Mouse (Mus musculus) stomach, embryonic 16.5 days (tissue): ENCODE data around the gene Exosc1. TPM values are rescaled to one million over a fixed set of nuclear protein-coding genes. Genes with fewer than 3 reads are reported as not detected.
"Not testable (repeated sequence)": the region's sequence is repeated elsewhere in the genome, so short reads cannot be mapped to it uniquely, and the experiment has no call there.

Experiments used
- ATAC-seq: fragments of 200-750 bp; cut with Nextera tagmentation; 2 replicates; pipeline ENCODE4 v1.8.0; 2017; ENCODE audit warnings: moderate number of reproducible peaks, moderate TSS enrichment; ENCODE audit not compliant: insufficient read depth, low FRiP score
- H3K27ac ChIP-seq: fragments of 300-500 bp; sonication (generic); 2 replicates; pipeline ENCODE4 v1.5.1; 2014; ENCODE audit warnings: low read length
- H3K27me3 ChIP-seq: fragments of 300-500 bp; sonication (generic); 2 replicates; pipeline ENCODE4 v1.6.1; 2014; ENCODE audit warnings: low read length, control low read depth, mixed read lengths; ENCODE audit not compliant: control insufficient read depth, insufficient read depth
- H3K36me3 ChIP-seq: fragments of 300-500 bp; sonication (generic); 2 replicates; pipeline ENCODE4 v1.6.1; 2014; ENCODE audit warnings: low read length; ENCODE audit not compliant: control insufficient read depth, insufficient read depth
- H3K4me1 ChIP-seq: fragments of 300-500 bp; sonication (generic); 2 replicates; pipeline ENCODE4 v1.6.1; 2014; ENCODE audit warnings: low read length, control low read depth, mixed read lengths; ENCODE audit not compliant: control insufficient read depth, insufficient read depth
- H3K4me2 ChIP-seq: fragments of 300-500 bp; sonication (generic); 2 replicates; pipeline ENCODE4 v1.6.1; 2014; ENCODE audit warnings: low read depth, low read length, mixed read lengths
- H3K4me3 ChIP-seq: fragments of 300-500 bp; sonication (generic); replicated peaks from 2 replicates; pipeline ENCODE4 v1.5.1; 2014; ENCODE audit warnings: mild to moderate bottlenecking, low read length
- H3K9ac ChIP-seq: fragments of 300-500 bp; sonication (generic); 2 replicates; pipeline ENCODE4 v1.6.1; 2014; ENCODE audit warnings: low read length
- H3K9me3 ChIP-seq: fragments of 300-500 bp; sonication (generic); replicated peaks from 2 replicates; pipeline ENCODE4 v1.6.1; 2016; ENCODE audit warnings: low read length, control low read depth; ENCODE audit not compliant: control insufficient read depth
- WGBS: fragments of 180-500 bp; shearing (Covaris S2); extraction: QIAGEN DNeasy Blood & Tissue Kit; methylation state at CpG from one replicate; pipeline ENCODE4 v1.1.7; 2014; 5-methylcytosine and 5-hydroxymethylcytosine counted together
- polyA plus RNA-seq: library from polyadenylated mRNA; unstranded; fragments of >200 nt; fragmentation: Nextera tagmentation; extraction: Ambion mirVana; gene quantifications from 2 replicates; pipeline ENCODE4 v1.2.1, GENCODE M21; 2015

Exosc1 gene
- polyA plus RNA-seq, 1 experiment from 2014 or later, result 64.4 TPM

DNA sequence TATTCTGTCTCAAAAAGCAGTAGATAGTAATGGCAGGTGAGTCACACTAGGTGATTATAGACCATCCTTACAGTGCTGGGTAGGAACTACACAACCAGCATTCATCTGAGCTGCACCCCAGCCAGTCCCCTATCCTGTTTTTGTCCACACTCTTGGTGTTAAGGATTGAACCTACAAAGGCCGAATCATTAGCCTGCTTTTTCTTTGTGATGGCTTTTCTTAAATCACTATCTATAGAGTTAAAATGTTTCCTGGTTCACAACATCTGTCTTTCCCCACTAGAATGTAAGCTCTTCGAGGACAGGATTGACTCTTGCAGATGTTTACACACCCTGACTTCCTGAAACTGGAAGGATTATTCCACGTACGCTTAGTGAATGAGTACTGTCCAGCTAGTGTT, 13.8 kb downstream of the Exosc1 start:
- WGBS, result 63% methylated on average over 4 of the region's 4 CpGs
- H3K9me3 ChIP-seq, result no peaks in the 10 kb centered on the region
- 0 out of 2 replicates have a peak, but pooled peaks cover 1% of the 10 kb centered on the region for H3K4me1 ChIP-seq
- no peak overlapping the region for H3K27ac ChIP-seq
- H3K27me3 ChIP-seq, result no peaks in the 10 kb centered on the region
- no peak overlapping the region for H3K4me2 ChIP-seq
- no peak overlapping the region for H3K9ac ChIP-seq
- H3K4me3 ChIP-seq, result no peak overlapping the region
- ATAC-seq, result no peak
- peaks cover 27% of the 10 kb centered on the region for H3K36me3 ChIP-seq

DNA sequence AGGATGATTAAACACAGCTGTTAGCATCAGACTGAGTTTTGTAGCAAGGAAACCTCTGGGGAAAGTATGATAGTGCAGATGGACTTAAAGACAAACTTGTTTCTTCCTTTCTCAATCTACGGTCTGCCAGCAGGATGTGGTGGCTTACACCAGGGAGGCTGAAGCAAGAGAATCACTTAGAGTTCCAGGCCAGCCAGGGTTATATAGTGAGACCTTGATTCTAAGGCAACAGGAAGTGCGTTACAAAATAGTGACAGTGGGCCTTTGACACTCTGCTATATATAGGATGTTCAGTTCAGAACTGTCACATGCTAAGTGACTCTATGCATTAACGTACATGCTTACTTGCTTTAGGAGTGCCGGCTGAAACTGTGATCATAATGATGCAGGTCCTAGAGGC, 16.4 kb downstream of the Exosc1 start:
- H3K4me3 ChIP-seq, result no peak overlapping the region
- no peak overlapping the region for H3K4me2 ChIP-seq
- no peaks in the 10 kb centered on the region for H3K9me3 ChIP-seq
- no peaks in the 10 kb centered on the region for H3K27me3 ChIP-seq
- peaks cover 23% of the 10 kb centered on the region for H3K36me3 ChIP-seq
- 85% methylated on average over 4 of the region's 4 CpGs for WGBS
- peaks cover 18% of the 10 kb centered on the region for H3K4me1 ChIP-seq
- H3K9ac ChIP-seq, result no peak overlapping the region
- H3K27ac ChIP-seq, result no peak overlapping the region
- no peak for ATAC-seq

DNA sequence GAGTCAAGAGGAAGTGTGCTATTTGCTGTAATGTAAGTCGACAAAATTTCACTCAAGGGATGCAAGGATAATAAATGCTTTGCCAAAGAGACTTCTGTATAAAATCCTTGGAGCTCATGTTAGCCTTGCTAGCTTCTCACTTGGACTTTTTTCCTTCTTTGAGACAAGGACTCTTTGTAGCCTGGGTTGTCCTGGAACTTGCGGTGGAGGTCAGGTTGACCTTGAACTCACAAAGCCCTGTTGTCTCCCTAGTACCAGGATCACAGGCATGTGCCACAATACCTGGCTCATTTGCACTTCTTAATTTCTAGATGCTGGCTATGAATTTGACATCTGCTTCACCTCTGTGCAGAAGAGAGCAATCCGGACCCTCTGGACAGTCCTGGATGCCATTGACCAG, 17.9 kb downstream of the Exosc1 start:
- WGBS, result 91% methylated on average over 3 of the region's 3 CpGs
- Histone ChIP-seq H3K9ac (no peak overlapping the region), H3K4me3 (no peak overlapping the region), H3K9me3 (no peaks in the 10 kb centered on the region), H3K36me3 (peaks cover 23% of the 10 kb centered on the region), H3K27me3 (no peaks in the 10 kb centered on the region), H3K27ac (no peak overlapping the region), H3K4me1 (peaks cover 18% of the 10 kb centered on the region), H3K4me2 (no peak overlapping the region)
- no peak for ATAC-seq

DNA sequence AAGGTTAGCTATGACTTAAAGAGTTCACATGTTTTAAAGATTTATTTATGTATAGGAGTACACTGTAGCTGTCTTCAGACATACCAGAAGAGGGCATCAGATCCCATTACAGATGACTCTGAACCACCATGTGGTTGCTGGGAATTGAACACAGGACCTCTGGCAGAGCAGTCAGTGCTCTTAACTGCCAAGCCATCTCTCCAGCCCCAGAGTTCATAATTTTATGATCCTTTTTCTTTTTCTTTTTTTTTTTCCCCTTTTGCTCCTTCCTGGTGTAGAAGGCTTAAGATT, 18.7 kb downstream of the Exosc1 start:
- H3K27me3 ChIP-seq, ATAC-seq, H3K9me3 ChIP-seq, H3K27ac ChIP-seq: not testable (repeated sequence)
- H3K9ac ChIP-seq, result peak overlapping the region; percentile 26; the same call in 1 of the 2 replicates
- peaks cover 23% of the 10 kb centered on the region for H3K36me3 ChIP-seq
- H3K4me2 ChIP-seq, result peak overlapping the region; percentile 82
- peaks cover 18% of the 10 kb centered on the region for H3K4me1 ChIP-seq
- H3K4me3 ChIP-seq, result 0 out of 2 replicates have a peak overlapping the region, but pooled peaks have one; percentile 100

DNA sequence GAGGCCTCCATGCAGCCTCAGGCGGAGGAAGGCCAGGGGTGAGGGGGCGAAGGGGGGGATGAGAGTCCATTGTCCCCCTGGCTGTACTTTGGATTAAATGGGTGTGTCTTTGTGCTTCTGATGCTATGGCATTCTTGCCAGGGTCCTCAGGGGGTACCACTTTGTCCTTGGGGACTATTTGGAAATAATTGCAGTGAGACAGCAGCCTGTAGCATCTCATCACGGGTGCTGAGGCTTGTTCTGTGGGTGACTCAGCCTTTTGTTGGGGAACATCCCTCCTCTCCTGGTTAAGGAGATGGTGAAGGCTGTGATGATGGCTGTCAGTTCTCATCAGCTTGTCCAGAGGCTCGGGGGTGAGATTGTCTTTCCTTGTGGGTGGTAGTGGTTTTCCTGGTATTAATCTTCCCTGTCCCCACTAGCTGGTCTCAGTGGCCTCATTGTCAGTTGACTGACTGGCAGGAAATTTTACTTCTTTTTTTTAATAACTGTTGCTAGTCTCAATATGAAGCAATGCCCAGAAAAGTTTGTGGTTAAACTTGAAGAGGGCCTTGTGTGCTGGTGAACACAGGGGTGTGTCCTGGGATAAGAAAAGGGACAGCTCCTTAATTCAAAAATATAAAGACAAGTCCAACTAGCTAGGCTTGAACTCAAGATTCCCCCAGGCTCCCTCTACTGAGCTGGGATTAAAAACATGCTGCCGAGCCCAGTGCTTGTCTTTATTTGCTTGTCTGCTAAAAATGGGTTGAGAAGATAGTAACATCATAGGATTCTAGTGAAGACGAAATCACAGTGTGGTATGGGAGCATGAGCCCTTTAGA, 19.2 kb downstream of the Exosc1 start:
- WGBS, result 43% methylated on average over 6 of the region's 6 CpGs
- H3K4me1 ChIP-seq, result peaks cover 18% of the 10 kb centered on the region
- peak overlapping the region; percentile 92; the same call in 1 of the 2 replicates for H3K27ac ChIP-seq
- peaks cover 17% of the 10 kb centered on the region for H3K36me3 ChIP-seq
- peak overlapping the region; percentile 100 for H3K9ac ChIP-seq
- H3K4me2 ChIP-seq, result peak overlapping the region; percentile 82
- no peak for ATAC-seq
- H3K27me3 ChIP-seq, result no peaks in the 10 kb centered on the region
- H3K9me3 ChIP-seq, result no peaks in the 10 kb centered on the region
- peak overlapping the region; percentile 100 for H3K4me3 ChIP-seq

DNA sequence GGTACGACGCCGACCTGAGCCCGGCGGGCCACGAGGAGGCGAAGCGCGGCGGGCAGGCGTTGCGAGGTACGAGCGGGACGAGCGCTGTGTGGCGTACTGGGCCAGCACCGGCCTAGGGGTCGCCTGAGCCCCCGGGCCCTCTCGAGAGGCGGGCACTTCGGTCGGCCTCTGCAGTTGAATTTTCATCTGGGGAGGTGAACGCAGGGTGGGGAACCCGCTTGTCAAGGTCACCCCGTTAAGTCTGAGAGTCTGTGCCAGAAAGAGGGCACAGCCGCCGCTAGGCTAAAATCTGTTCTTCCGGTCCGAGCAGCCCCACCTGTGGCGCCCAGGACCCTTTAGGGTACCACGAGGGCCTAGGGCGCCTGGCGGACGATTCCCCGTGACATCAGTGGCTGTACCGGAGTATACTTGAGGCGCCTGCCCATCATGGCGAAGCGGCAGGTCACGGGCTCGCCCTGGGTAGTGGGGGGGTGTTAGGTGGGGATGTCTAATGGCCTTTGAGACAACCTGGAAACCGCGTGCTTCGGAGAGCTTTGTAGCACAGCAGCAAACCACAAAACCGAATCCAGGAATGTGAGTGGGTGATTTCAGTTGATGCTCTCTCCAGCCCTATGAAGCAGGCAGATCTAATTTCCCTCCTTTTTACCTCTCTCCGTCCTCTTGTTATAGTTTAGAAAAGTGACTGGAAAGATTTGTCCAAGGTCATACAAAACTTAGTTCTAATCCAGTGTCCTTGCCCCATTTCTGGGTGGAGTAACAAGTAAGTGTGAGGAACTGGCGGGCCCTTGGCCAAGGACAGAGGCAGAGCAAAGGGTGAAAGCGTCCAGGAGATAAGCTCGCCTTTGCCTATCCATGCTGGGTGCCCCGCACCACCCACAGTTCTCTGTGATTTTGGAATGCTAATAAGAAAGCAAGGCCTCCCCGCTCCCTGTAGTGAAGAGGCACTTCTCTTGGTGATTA, 20.8 kb downstream of the Exosc1 start:
- H3K4me1 ChIP-seq, result peaks cover 24% of the 10 kb centered on the region
- peak overlapping the region; percentile 100 for H3K4me3 ChIP-seq
- H3K27me3 ChIP-seq, result no peaks in the 10 kb centered on the region
- under 1% methylated on average over 53 of the region's 53 CpGs for WGBS
- no peaks in the 10 kb centered on the region for H3K9me3 ChIP-seq
- peak overlapping the region; percentile 100 for H3K9ac ChIP-seq
- peak; percentile 34 for ATAC-seq
- peaks cover 13% of the 10 kb centered on the region; the same call in 1 of the 2 replicates for H3K36me3 ChIP-seq
- H3K27ac ChIP-seq, result peak overlapping the region; percentile 92
- H3K4me2 ChIP-seq, result peak overlapping the region; percentile 82

DNA sequence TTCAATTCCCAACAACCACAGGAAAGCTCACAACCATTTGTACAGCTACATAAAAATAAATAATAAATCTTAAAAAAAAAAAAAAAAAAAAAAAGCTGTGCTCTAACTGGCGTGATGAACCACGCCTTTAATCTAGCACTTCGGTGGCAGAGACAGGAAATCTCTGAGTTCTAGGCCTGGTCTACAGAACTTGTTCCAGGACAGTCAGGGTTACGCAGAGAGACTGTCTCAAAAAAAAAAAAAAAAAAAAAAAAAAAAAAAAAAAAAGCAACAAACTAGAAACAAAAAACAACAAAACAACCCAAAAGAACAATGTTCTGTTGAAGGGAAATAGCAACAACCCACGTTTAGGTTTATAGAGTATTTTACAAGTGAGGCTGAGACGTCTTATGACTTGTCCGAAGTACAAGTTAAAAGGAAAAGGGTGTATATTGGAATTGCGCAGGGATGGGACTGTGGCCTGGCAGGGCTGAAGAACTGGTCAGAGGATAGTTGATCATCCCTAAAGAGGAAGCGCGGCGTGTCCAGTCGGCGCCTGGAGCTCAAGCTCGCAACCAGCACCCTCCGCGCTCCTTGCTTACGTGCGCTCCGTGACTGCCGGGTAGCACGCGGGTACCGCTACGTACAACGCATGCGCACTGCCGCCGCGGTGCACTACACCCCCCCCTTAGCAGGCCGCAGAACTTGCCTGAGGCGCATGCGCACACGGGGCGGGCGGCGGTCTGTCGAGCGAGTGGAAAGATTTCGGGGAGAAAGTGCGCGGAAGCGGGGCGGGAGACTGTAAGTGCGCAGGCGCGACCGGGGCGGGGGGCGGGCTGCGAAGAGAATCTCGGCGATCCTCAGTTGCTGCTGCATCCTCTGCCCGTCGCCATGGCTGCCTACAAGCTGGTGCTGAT, 21.8 kb downstream of the Exosc1 start, which contains the start of gene Pgam1:
TSS of gene Pgam1 (plus strand) at position 746 of the 896 bp plus-strand sequence.
- peak; percentile 96 for ATAC-seq
- Histone ChIP-seq H3K4me2 (peak within 1 kb of the TSS; percentile 82), H3K4me3 (peak within 1 kb of the TSS; percentile 100), H3K9ac (peak within 1 kb of the TSS; percentile 100), H3K27ac (peak within 1 kb of the TSS; percentile 96), H3K9me3 (no peaks in the 10 kb centered on the region), H3K4me1 (peaks cover 32% of the 10 kb centered on the region), H3K36me3 (peaks cover 9% of the 10 kb centered on the region; the same call in 1 of the 2 replicates), H3K27me3 (no peaks in the 10 kb centered on the region)
- 5% methylated on average over 54 of the region's 54 CpGs for WGBS

DNA sequence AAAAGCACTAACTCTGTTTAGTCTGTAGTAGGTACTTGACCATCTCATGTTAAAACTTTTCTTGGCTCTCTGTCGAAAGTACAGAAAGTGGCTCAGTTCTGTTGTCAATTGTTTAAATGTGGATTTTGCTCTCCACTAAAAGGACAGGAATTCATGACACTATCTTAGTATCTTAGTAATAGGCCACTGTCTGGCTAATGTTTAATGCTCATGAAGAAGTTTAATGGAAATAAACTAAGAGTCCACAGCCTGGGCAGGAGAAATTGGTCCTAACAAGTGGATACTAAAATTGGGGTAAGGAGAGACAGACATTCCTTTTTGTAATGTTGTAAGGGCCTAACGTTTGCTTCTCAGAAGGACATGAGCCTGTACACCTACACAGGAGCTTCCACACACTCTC, 22.8 kb downstream of the Exosc1 start:
- Histone ChIP-seq H3K27ac (0 out of 2 replicates have a peak overlapping the region, but pooled peaks have one; percentile 96), H3K9ac (no peak overlapping the region), H3K27me3 (no peaks in the 10 kb centered on the region), H3K9me3 (no peaks in the 10 kb centered on the region), H3K4me2 (no peak overlapping the region), H3K4me3 (no peak overlapping the region), H3K4me1 (peaks cover 32% of the 10 kb centered on the region), H3K36me3 (no peaks in the 10 kb centered on the region)
- no peak for ATAC-seq
- 80% methylated on average over 2 of the region's 2 CpGs for WGBS
